Mouse (Mus musculus) midbrain, embryonic 16.5 days (tissue): Measurements from ENCODE around the gene Gh. TPM values are rescaled to one million over a fixed set of nuclear protein-coding genes. Genes with fewer than 3 reads are reported as not detected.

Source experiments
- ATAC-seq: fragments of 200-750 bp; cut with Nextera tagmentation; 2 replicates; pipeline ENCODE4 v1.8.0; 2017; ENCODE audit warnings: moderate TSS enrichment
- H3K27ac ChIP-seq: fragments of 300-500 bp; sonication (generic); 2 replicates; pipeline ENCODE4 v1.5.1; 2014; ENCODE audit warnings: mild to moderate bottlenecking, low read length, mixed read lengths
- H3K27me3 ChIP-seq: fragments of 300-500 bp; sonication (generic); 2 replicates; pipeline ENCODE4 v1.6.1; 2014; ENCODE audit warnings: low read depth, low read length, mixed read lengths; ENCODE audit not compliant: control insufficient read depth, insufficient read depth
- H3K36me3 ChIP-seq: fragments of 300-500 bp; sonication (generic); 2 replicates; pipeline ENCODE4 v1.6.1; 2014; ENCODE audit warnings: mild to moderate bottlenecking, low read length, moderate library complexity, mixed read lengths; ENCODE audit not compliant: control insufficient read depth, insufficient read depth
- H3K4me1 ChIP-seq: fragments of 300-500 bp; sonication (generic); 2 replicates; pipeline ENCODE4 v1.6.1; 2014; ENCODE audit warnings: mild to moderate bottlenecking, low read length, mixed read lengths; ENCODE audit not compliant: control insufficient read depth, insufficient read depth
- H3K4me2 ChIP-seq: fragments of 300-500 bp; sonication (generic); 2 replicates; pipeline ENCODE4 v1.6.1; 2014; ENCODE audit warnings: mild to moderate bottlenecking, low read length, mixed read lengths
- H3K4me3 ChIP-seq: fragments of 300-500 bp; sonication (generic); 2 replicates; pipeline ENCODE4 v1.5.1; 2014; ENCODE audit warnings: low read depth, mild to moderate bottlenecking, low read length, moderate library complexity, mixed read lengths
- H3K9ac ChIP-seq: fragments of 300-500 bp; sonication (generic); 2 replicates; pipeline ENCODE4 v1.6.1; 2014; ENCODE audit warnings: low read depth, low read length, mixed read lengths
- H3K9me3 ChIP-seq: fragments of 300-500 bp; sonication (generic); replicated peaks from 2 replicates; pipeline ENCODE4 v1.6.1; 2014; ENCODE audit warnings: mild to moderate bottlenecking, low read length, mixed read lengths; ENCODE audit not compliant: control insufficient read depth, poor library complexity, severe bottlenecking
- WGBS: fragments of 180-500 bp; shearing (Covaris S2); extraction: QIAGEN DNeasy Blood & Tissue Kit; methylation state at CpG from one replicate; pipeline ENCODE4 v1.1.7; 2014; 5-methylcytosine and 5-hydroxymethylcytosine counted together
- polyA plus RNA-seq: library from polyadenylated mRNA; unstranded; fragments of >200 nt; fragmentation: Nextera tagmentation; extraction: Ambion mirVana; gene quantifications from 2 replicates; pipeline ENCODE4 v1.2.1, GENCODE M21; 2015

The Gh gene
- polyA plus RNA-seq, 1 experiment from 2014 or later = 1.2 TPM

GRCm38 (mm10) chr11:106260826-106261450, 40.7 kb downstream of the Gh start:
- no peak overlapping the region for H3K27ac ChIP-seq
- peaks cover 52% of the 10 kb centered on the region for H3K36me3 ChIP-seq

DNA sequence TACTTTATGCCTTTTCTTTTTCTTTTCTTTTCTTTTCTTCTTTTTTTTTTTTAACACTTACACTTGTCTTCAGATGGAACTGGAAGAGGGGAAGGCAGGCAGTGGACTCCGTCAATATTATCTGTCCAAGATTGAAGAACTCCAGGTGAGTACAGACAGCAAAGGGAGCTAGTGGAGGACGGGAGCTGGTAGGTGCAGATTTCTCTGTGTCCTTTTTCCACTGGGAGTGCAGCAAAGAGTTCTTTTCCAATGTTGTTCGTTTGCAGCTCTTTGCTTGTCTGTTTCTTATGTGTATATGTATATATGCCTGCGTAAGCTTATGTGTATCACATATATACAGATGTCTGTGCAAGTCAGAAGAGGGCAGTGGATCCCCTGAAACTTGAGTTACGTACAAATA, 44.9 kb downstream of the Gh start:
- peak overlapping the region; percentile 76; the same call in 1 of the 2 replicates for H3K9ac ChIP-seq
- no peak overlapping the region; the same call in 1 of the 2 replicates for H3K27ac ChIP-seq
- peaks cover 22% of the 10 kb centered on the region for H3K36me3 ChIP-seq
- H3K9me3 ChIP-seq = no peaks in the 10 kb centered on the region
- peak overlapping the region; percentile 63 for H3K4me2 ChIP-seq
- peaks cover 19% of the 10 kb centered on the region for H3K4me1 ChIP-seq
- no peaks in the 10 kb centered on the region for H3K27me3 ChIP-seq
- no peak for ATAC-seq
- 77% methylated on average over 5 of the region's 5 CpGs for WGBS
- peak overlapping the region; percentile 71 for H3K4me3 ChIP-seq

More at GRCm38 (mm10) chr11:106260826-106261450, 40.7 kb downstream of the Gh start:
- no peak overlapping the region for H3K4me3 ChIP-seq
- no peak overlapping the region for H3K4me2 ChIP-seq
- WGBS = 84% methylated on average over 14 of the region's 14 CpGs
- ATAC-seq = no peak
- no peaks in the 10 kb centered on the region for H3K27me3 ChIP-seq
- no peak overlapping the region for H3K9ac ChIP-seq
- H3K9me3 ChIP-seq = no peaks in the 10 kb centered on the region
- peaks cover 10% of the 10 kb centered on the region for H3K4me1 ChIP-seq

- peak; percentile 95 for ATAC-seq
- H3K4me2 ChIP-seq = peak within 1 kb of the TSS; percentile 98
- H3K9me3 ChIP-seq = no peaks in the 10 kb centered on the region
- no peaks in the 10 kb centered on the region for H3K27me3 ChIP-seq
- peaks cover 19% of the 10 kb centered on the region for H3K4me1 ChIP-seq
- H3K36me3 ChIP-seq = peaks cover 20% of the 10 kb centered on the region
- H3K27ac ChIP-seq = peak within 1 kb of the TSS; percentile 80
- H3K4me3 ChIP-seq = peak within 1 kb of the TSS; percentile 71
- WGBS = under 1% methylated on average over 42 of the region's 42 CpGs
- H3K9ac ChIP-seq = peak within 1 kb of the TSS; percentile 76
Measured at GRCm38 (mm10) chr11:106255685-106256451, 45.8 kb downstream of the Gh start, which contains the start of the genes Ftsj3 and Psmc5. Gene Ftsj3, minus strand, starts transcription at chr11:106256079. Gene Psmc5, plus strand, starts transcription at chr11:106256154.

DNA sequence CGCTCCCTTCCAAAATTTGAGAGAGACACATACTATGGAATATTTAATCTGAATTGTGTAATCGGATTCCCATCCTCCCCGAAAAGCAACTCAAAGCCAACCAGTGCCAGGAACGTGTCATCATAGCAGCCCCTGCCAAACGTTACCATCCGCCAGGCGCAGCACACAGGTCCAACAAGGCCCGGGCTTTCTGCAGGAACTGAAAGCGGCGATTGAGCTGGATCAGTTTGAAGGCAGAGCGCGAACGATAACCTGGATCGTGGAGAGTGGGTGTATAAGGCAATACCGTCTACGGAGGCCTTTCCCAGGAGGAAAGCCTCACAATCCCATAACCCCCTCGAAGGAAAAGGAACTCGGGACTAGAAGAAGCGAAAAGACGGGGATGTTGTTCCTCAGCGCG, 46.5 kb downstream of the Gh start:
- Histone ChIP-seq H3K4me3 (peak overlapping the region; percentile 71), H3K4me1 (peaks cover 19% of the 10 kb centered on the region), H3K27ac (no peak overlapping the region), H3K9ac (peak overlapping the region; percentile 76), H3K4me2 (peak overlapping the region; percentile 98), H3K27me3 (no peaks in the 10 kb centered on the region), H3K9me3 (no peaks in the 10 kb centered on the region), H3K36me3 (peaks cover 22% of the 10 kb centered on the region)
- WGBS = 4% methylated on average over 22 of the region's 22 CpGs
- ATAC-seq = 0 out of 2 replicates have a peak, but pooled peaks have one; percentile 13

DNA sequence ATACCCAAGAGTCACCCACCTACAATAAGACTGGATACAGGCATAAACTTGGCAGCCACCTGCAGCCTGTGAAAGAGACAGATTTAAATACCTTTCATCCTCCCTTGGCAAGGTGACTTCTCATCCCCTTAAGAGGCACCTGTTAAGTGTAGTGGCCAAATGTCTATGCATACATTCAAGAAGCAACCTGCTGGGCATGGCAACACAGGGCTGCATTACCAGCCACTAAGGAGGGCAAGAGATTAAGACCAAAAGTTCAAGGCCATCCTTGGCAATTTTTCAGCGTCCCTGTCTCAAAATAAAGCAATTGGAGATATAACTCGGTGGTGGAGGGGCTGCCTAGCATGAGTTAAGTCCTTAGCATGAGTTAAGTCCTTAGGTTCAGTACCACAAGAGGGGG, 46.9 kb downstream of the Gh start:
- peak overlapping the region; percentile 76 for H3K9ac ChIP-seq
- H3K36me3 ChIP-seq = peaks cover 23% of the 10 kb centered on the region
- peak overlapping the region; percentile 71 for H3K4me3 ChIP-seq
- WGBS = 23% methylated on average over 2 of the region's 2 CpGs
- H3K27ac ChIP-seq = no peak overlapping the region
- no peak for ATAC-seq
- no peaks in the 10 kb centered on the region for H3K9me3 ChIP-seq
- H3K4me2 ChIP-seq = peak overlapping the region; percentile 98
- no peaks in the 10 kb centered on the region for H3K27me3 ChIP-seq
- peaks cover 19% of the 10 kb centered on the region for H3K4me1 ChIP-seq

Other genes starting within 250 kb of the Gh start
- 7.6 and 8.0 TPM in 2 replicates for gene Taco1, start 235.8 kb downstream of the Gh start, polyA plus RNA-seq
- 10.9 and 12.3 TPM in 2 replicates for gene Map3k3, start 217.3 kb downstream of the Gh start, polyA plus RNA-seq
- gene Gm10840, start 141.0 kb downstream of the Gh start, polyA plus RNA-seq = not detected in 2 replicates
- gene Limd2, start 141.0 kb downstream of the Gh start, polyA plus RNA-seq = 143 and 158 TPM in 2 replicates
- 25.1 and 28.2 TPM in 2 replicates for gene Strada, start 99.7 kb downstream of the Gh start, polyA plus RNA-seq
- gene Ccdc47, start 85.5 kb downstream of the Gh start, polyA plus RNA-seq = 115 and 131 TPM in 2 replicates
- 92.1 and 95.0 TPM in 2 replicates for gene Ddx42, start 84.9 kb downstream of the Gh start, polyA plus RNA-seq
- 34.0 and 38.0 TPM in 2 replicates for gene Ftsj3, start 45.8 kb downstream of the Gh start, polyA plus RNA-seq
- gene Psmc5, start 45.7 kb downstream of the Gh start, polyA plus RNA-seq = 278 and 285 TPM in 2 replicates
- gene Smarcd2, start 28.9 kb downstream of the Gh start, polyA plus RNA-seq = 7.1 and 7.8 TPM in 2 replicates
- gene Tcam1, start 25.2 kb downstream of the Gh start, polyA plus RNA-seq = 0.05 and 0.21 TPM in 2 replicates
- 0.76 and 0.92 TPM in 2 replicates for gene Cd79b, start 12.9 kb upstream of the Gh start, polyA plus RNA-seq
- gene Scn4a, start 51.4 kb upstream of the Gh start, polyA plus RNA-seq = not detected in 2 replicates
- not detected in 2 replicates for gene Prr29, start 63.6 kb upstream of the Gh start, polyA plus RNA-seq
- gene Icam2, start 86.2 kb upstream of the Gh start, polyA plus RNA-seq = 10.4 and 12.3 TPM in 2 replicates
- gene Ern1, start 186.0 kb upstream of the Gh start, polyA plus RNA-seq = 4.8 and 5.9 TPM in 2 replicates